Mouse (Mus musculus) left cerebral cortex, postnatal 25 days (tissue): ENCODE measurements around the gene Cabp2. TPM values are rescaled to one million over a fixed set of nuclear protein-coding genes. Genes with fewer than 3 reads are reported as not detected.
"Not testable (repeated sequence)": the region's sequence is repeated elsewhere in the genome, so short reads cannot be mapped to it uniquely, and the experiment has no call there.

Experiments
- DNase-seq, 2 experiments: peaks; one replicate each; pipeline ENCODE4 v3.0.0; 2022; ENCODE audit warnings: low spot score in 2 of 2, mixed read lengths in 1 of 2
- intact Hi-C: fragments of 180-260 bp; cut with DNase I; formaldehyde crosslinking; loops from one replicate; pipeline ENCODE4 v1.15.1; 2025
- total RNA-seq, 2 experiments: library from RNA; stranded (reverse); gene quantifications; 2 replicates each; pipeline ENCODE4 v1.2.3; 2021

Gene Cabp2
- total RNA-seq, 2 experiments from 2014 or later: not detected

- no peak for DNase-seq
- intact Hi-C loops: no loop called here
Observed at GRCm38 (mm10) chr19:4134354-4134753, 53.0 kb downstream of the Cabp2 start.

- intact Hi-C loops, DNase-seq: not testable (repeated sequence)
Observed at GRCm38 (mm10) chr19:4135229-4135962, 54.0 kb downstream of the Cabp2 start.

GRCm38 (mm10) chr19:4135963-4136345 is 54.6 kb downstream of the Cabp2 start:
- intact Hi-C loops: loop anchor here (2.0 kb wide), 1 partner anchor 117 kb away; no protein-coding TSS in a partner anchor
- DNase-seq: not testable (repeated sequence)

GRCm38 (mm10) chr19:4136463-4136862 is 55.1 kb downstream of the Cabp2 start:
- DNase-seq: no peak
- intact Hi-C loops: loop anchor here (2.0 kb wide), 1 partner anchor 118 kb away; no protein-coding TSS in a partner anchor

Other genes starting within 250 kb of the Cabp2 start
- 10 to 100 TPM; 82.8 to 93.7 TPM for gene Chka, start 229.8 kb upstream of the Cabp2 start, total RNA-seq
- gene Tcirg1, start 174.4 kb upstream of the Cabp2 start, total RNA-seq: 10 to 100 TPM; 15.3 to 16.4 TPM
- 100 to 1,000 TPM; 124 to 137 TPM for gene Ndufs8, start 168.8 kb upstream of the Cabp2 start, total RNA-seq
- 1 to 10 TPM; 2.2 to 2.4 TPM for gene Aldh3b1, start 151.8 kb upstream of the Cabp2 start, total RNA-seq
- gene Unc93b1, start 146.4 kb upstream of the Cabp2 start, total RNA-seq: 10 to 100 TPM; 14.1 to 16.1 TPM
- gene Aldh3b3, start 122.9 kb upstream of the Cabp2 start, total RNA-seq: under 1 TPM in 1 of 2 experiments, not detected in 1; 0.11 TPM
- gene Aldh3b2, start 109.2 kb upstream of the Cabp2 start, total RNA-seq: 1 to 10 TPM; 1.7 to 2.1 TPM
- 1 to 10 TPM; 3.2 to 3.4 TPM for gene Acy3, start 95.0 kb upstream of the Cabp2 start, total RNA-seq
- not detected for gene Tbx10, start 88.8 kb upstream of the Cabp2 start, total RNA-seq
- 1 to 10 TPM; 7.0 to 7.3 TPM for gene Nudt8, start 81.0 kb upstream of the Cabp2 start, total RNA-seq
- 1 to 10 TPM; 1.1 to 1.6 TPM for gene Gm49405, start 81.0 kb upstream of the Cabp2 start, total RNA-seq
- 1 to 10 TPM; 4.4 to 5.1 TPM for gene Doc2g, start 78.3 kb upstream of the Cabp2 start, total RNA-seq
- 100 to 1,000 TPM; 221 to 241 TPM for gene Ndufv1, start 68.8 kb upstream of the Cabp2 start, total RNA-seq
- gene Gstp1, start 43.6 kb upstream of the Cabp2 start, total RNA-seq: 100 to 1,000 TPM; 266 to 294 TPM
- 10 to 100 TPM; 30.7 to 33.1 TPM for gene Gstp2, start 35.6 kb upstream of the Cabp2 start, total RNA-seq
- not detected for gene Gstp3, start 22.0 kb upstream of the Cabp2 start, total RNA-seq
- gene Cdk2ap2, start 15.6 kb downstream of the Cabp2 start, total RNA-seq: 10 to 100 TPM; 31.8 to 35.3 TPM
- gene Pitpnm1, start 18.4 kb downstream of the Cabp2 start, total RNA-seq: 100 to 1,000 TPM; 208 to 215 TPM
- gene Aip, start 44.3 kb downstream of the Cabp2 start, total RNA-seq: 100 to 1,000 TPM; 116 to 118 TPM
- not detected for gene Gpr152, start 58.2 kb downstream of the Cabp2 start, total RNA-seq
- not detected for gene Cabp4, start 62.5 kb downstream of the Cabp2 start, total RNA-seq
- gene Coro1b, start 67.0 kb downstream of the Cabp2 start, total RNA-seq: 10 to 100 TPM; 75.6 to 82.8 TPM
- 1 to 10 TPM; 1.1 to 2.0 TPM for gene Ptprcap, start 72.0 kb downstream of the Cabp2 start, total RNA-seq
- gene Rps6kb2, start 81.8 kb downstream of the Cabp2 start, total RNA-seq: 10 to 100 TPM; 28.5 to 32.0 TPM
- 1 to 10 TPM; 6.6 to 8.7 TPM for gene Carns1, start 93.9 kb downstream of the Cabp2 start, total RNA-seq
- gene Tbc1d10c, start 109.7 kb downstream of the Cabp2 start, total RNA-seq: 1 to 10 TPM; 1.3 to 2.0 TPM
- 100 to 1,000 TPM; 318 to 320 TPM for gene Ppp1ca, start 110.5 kb downstream of the Cabp2 start, total RNA-seq
- gene Rad9a, start 120.1 kb downstream of the Cabp2 start, total RNA-seq: 1 to 10 TPM; 6.9 to 8.0 TPM
- 1 to 10 TPM in 1 of 2 experiments, under 1 TPM in 1; 0.96 to 1.2 TPM for gene Clcf1, start 132.7 kb downstream of the Cabp2 start, total RNA-seq
- gene AC109138.7, start 132.8 kb downstream of the Cabp2 start, total RNA-seq: not detected
- 10 to 100 TPM; 14.0 to 18.6 TPM for gene Pold4, start 150.3 kb downstream of the Cabp2 start, total RNA-seq
- gene Ssh3, start 187.6 kb downstream of the Cabp2 start, total RNA-seq: 10 to 100 TPM; 52.3 to 58.2 TPM
- gene Ankrd13d, start 201.6 kb downstream of the Cabp2 start, total RNA-seq: 10 to 100 TPM; 70.0 to 76.6 TPM
- gene Grk2, start 224.6 kb downstream of the Cabp2 start, total RNA-seq: 100 to 1,000 TPM; 217 to 223 TPM